Mouse (Mus musculus): Measurements from ENCODE around the gene Pah. TPM values are rescaled to one million over a fixed set of nuclear protein-coding genes. Genes with fewer than 3 reads are reported as not detected.

The Pah gene
- polyA plus RNA-seq, 1 experiment: 8.2 TPM

DNA sequence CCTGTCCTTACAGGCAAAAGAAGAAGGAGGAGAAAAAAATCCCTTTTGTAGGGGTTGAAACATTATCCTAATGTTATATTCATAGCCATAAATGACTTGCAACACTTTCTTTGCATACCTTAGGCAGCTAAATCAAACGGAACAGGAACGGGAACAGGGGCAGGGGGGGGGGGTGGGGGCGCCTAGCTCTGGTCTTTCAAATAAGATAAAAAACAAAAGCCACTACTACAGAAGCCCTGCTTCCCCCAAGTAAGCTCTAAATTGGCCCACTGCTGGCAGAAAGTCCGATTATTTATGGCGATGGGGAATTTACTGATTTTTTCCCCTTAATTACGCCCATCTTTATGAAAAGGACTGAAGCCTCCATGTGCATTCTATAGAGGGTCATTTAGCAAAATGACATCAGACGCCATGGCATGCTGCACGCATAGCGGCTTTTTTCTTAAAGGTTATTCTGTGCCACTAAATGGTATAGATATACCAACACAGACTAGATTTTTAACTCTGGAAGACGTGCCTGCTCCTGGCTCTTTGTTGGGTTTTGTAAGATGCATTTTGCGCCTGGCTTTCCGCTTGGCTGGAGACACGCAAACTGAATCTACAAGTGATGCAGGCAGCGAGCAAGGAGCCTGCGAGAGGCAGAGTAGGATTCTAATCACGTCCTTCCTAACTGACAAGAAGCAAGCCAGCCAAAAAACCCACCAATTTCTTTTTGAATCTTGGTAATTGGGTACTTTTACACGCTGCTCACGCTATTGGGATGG lies 32.2 kb upstream of the Pah start:
- WGBS: 8% methylated on average over 18 of the region's 18 CpGs
- no peak for TF ChIP-seq CTCF (IDR thresholded peaks at IDR 0.05; ENCODE audit: control insufficient read depth, insufficient read depth, low read length)
- no peak for TF ChIP-seq POLR2A (IDR thresholded peaks at IDR 0.05; ENCODE audit: borderline replicate concordance, control insufficient read depth, low read depth, low read length)

GRCm38 (mm10) chr10:87490328-87490727 lies 31.3 kb upstream of the Pah start:
- 25% methylated on average over 2 of the region's 2 CpGs for WGBS
- no peaks in the 10 kb centered on the region for H3K4me1 ChIP-seq (ENCODE audit: control insufficient read depth, insufficient read depth, low read length)
- TF ChIP-seq POLR2A (IDR thresholded peaks at IDR 0.05; ENCODE audit: borderline replicate concordance, control insufficient read depth, low read depth, low read length): no peak
- TF ChIP-seq CTCF (IDR thresholded peaks at IDR 0.05; ENCODE audit: control insufficient read depth, insufficient read depth, low read length): no peak
- H3K27ac ChIP-seq (ENCODE audit: control insufficient read depth, insufficient read depth, low read depth, low read length, poor library complexity): no peak overlapping the region
- H3K4me3 ChIP-seq (replicated peaks; ENCODE audit: control insufficient read depth, low read depth, low read length): no peak overlapping the region

More for the DNA sequence above, 32.2 kb upstream of the Pah start:
- Histone ChIP-seq H3K4me3 (replicated peaks; ENCODE audit: control insufficient read depth, low read depth, low read length) (no peak overlapping the region), H3K4me1 (ENCODE audit: control insufficient read depth, insufficient read depth, low read length) (no peaks in the 10 kb centered on the region), H3K27ac (ENCODE audit: control insufficient read depth, insufficient read depth, low read depth, low read length, poor library complexity) (no peak overlapping the region)

DNA sequence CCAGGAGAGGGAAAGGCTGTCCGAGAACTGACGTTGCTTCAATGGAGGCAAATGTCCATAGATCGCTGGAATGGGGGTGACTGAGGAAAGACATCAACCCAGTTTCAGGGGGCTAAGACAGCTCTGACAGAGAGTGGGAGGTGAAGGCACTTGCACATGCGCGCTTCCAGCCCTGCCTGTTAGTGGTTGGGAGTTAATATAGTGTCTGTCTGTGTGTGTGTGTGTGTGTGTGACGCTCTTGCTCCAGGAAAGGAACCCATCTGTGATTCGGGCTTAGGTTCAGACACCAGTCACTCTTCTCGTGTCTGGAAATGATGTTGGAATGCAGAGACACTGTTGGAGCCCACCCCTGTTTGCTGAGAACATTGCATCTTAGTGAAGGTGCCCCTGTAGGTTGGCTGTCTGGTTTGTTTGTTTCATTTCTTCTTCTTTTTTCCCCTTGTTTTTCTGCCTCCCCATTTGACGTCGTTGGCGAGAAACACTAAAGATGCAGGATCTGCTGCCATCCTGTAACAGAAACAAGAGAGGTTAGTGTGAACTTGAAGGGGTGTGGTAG lies 30.0 kb upstream of the Pah start:
- Histone ChIP-seq H3K4me1 (ENCODE audit: control insufficient read depth, insufficient read depth, low read length) (no peaks in the 10 kb centered on the region), H3K4me3 (replicated peaks; ENCODE audit: control insufficient read depth, low read depth, low read length) (no peak overlapping the region), H3K27ac (ENCODE audit: control insufficient read depth, insufficient read depth, low read depth, low read length, poor library complexity) (no peak overlapping the region)
- no peak for TF ChIP-seq CTCF (IDR thresholded peaks at IDR 0.05; ENCODE audit: control insufficient read depth, insufficient read depth, low read length)
- no peak for TF ChIP-seq POLR2A (IDR thresholded peaks at IDR 0.05; ENCODE audit: borderline replicate concordance, control insufficient read depth, low read depth, low read length)
- WGBS: 5% methylated on average over 11 of the region's 11 CpGs

DNA sequence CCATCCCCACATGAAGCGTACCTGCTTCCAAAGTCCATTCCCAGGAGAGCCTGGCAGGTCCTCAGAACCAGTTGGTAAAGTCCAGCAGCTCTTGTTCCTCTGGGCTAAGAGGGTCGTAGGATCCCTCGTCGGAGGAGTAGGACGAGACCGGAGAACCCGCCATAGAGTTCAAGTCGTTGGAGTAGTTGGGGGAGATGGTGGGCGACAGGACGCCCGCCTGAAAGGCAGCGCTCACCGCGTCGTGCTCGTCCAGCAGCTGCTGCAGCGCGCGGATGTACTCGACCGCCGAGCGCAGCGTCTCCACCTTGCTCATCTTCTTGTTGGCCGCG lies 29.3 kb upstream of the Pah start:
- WGBS: 3% methylated on average over 26 of the region's 26 CpGs
- TF ChIP-seq POLR2A (IDR thresholded peaks at IDR 0.05; ENCODE audit: borderline replicate concordance, control insufficient read depth, low read depth, low read length) (no peak), CTCF (IDR thresholded peaks at IDR 0.05; ENCODE audit: control insufficient read depth, insufficient read depth, low read length) (no peak)
- no peak overlapping the region for H3K27ac ChIP-seq (ENCODE audit: control insufficient read depth, insufficient read depth, low read depth, low read length, poor library complexity)
- H3K4me1 ChIP-seq (ENCODE audit: control insufficient read depth, insufficient read depth, low read length): no peaks in the 10 kb centered on the region
- no peak overlapping the region for H3K4me3 ChIP-seq (replicated peaks; ENCODE audit: control insufficient read depth, low read depth, low read length)

- H3K4me1 ChIP-seq (ENCODE audit: control insufficient read depth, insufficient read depth, low read length): no peaks in the 10 kb centered on the region
- WGBS: 2% methylated on average over 86 of the region's 90 CpGs
- no peak for TF ChIP-seq POLR2A (IDR thresholded peaks at IDR 0.05; ENCODE audit: borderline replicate concordance, control insufficient read depth, low read depth, low read length)
- no peak for TF ChIP-seq CTCF (IDR thresholded peaks at IDR 0.05; ENCODE audit: control insufficient read depth, insufficient read depth, low read length)
- no peak overlapping the region for H3K4me3 ChIP-seq (replicated peaks; ENCODE audit: control insufficient read depth, low read depth, low read length)
- H3K27ac ChIP-seq (ENCODE audit: control insufficient read depth, insufficient read depth, low read depth, low read length, poor library complexity): no peak overlapping the region; the same call in 1 of the 2 replicates
These were observed 28.7 kb upstream of the Pah start for GRCm38 (mm10) chr10:87492661-87493551.

DNA sequence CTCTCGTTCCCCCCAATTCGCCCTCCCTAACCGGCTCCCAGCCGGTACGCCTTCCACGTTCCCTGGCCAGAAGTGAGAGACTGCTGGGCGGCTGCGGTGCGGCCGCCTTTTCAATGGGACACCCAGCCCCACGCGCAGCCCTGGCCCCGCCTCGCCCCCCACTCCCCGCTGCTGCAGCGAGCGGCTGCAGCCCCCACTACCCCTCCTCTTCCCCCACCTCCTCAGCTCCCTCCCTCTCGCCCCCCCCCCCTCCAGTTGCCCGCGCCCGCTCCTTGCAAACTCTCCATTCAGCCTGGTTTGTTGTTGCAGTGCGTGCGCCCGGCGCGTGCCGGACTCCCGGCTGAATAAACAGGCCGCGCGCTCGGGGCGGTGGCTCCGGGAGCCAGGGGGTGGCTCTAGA lies 28.0 kb upstream of the Pah start, which contains the start of gene Ascl1:
Gene Ascl1 (minus strand): TSS at position 85 of the 400 bp plus-strand sequence.
- H3K4me3 ChIP-seq (replicated peaks; ENCODE audit: control insufficient read depth, low read depth, low read length): no peak within 1 kb of the TSS
- TF ChIP-seq CTCF (IDR thresholded peaks at IDR 0.05; ENCODE audit: control insufficient read depth, insufficient read depth, low read length) (no peak), POLR2A (IDR thresholded peaks at IDR 0.05; ENCODE audit: borderline replicate concordance, control insufficient read depth, low read depth, low read length) (no peak)
- WGBS: 2% methylated on average over 33 of the region's 34 CpGs
- H3K4me1 ChIP-seq (ENCODE audit: control insufficient read depth, insufficient read depth, low read length): no peaks in the 10 kb centered on the region
- H3K27ac ChIP-seq (ENCODE audit: control insufficient read depth, insufficient read depth, low read depth, low read length, poor library complexity): no peak within 1 kb of the TSS; the same call in 1 of the 2 replicates

DNA sequence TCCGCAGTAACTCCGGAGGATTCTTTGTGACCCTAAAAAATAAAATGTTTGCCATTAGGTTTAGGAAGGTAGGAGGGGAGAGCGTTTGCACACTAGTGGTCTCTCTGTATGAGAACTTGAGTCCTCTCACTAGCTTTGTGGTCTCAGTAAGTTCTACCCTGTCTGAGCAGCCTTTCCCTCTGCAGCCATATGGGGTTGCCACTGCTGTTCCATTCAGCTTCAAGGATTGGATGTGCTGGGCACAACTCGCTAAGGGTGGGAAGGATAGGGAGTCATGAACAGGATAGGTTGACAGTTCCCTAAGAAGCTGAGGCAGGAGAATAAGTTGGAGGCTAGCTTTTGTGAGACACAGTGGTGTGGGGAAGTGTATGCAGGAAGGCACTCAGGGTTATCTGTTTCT lies 27.4 kb upstream of the Pah start:
- no peak for TF ChIP-seq POLR2A (IDR thresholded peaks at IDR 0.05; ENCODE audit: borderline replicate concordance, control insufficient read depth, low read depth, low read length)
- no peak for TF ChIP-seq CTCF (IDR thresholded peaks at IDR 0.05; ENCODE audit: control insufficient read depth, insufficient read depth, low read length)
- no peak overlapping the region for H3K27ac ChIP-seq (ENCODE audit: control insufficient read depth, insufficient read depth, low read depth, low read length, poor library complexity)
- 3% methylated on average over 4 of the region's 4 CpGs for WGBS
- no peaks in the 10 kb centered on the region for H3K4me1 ChIP-seq (ENCODE audit: control insufficient read depth, insufficient read depth, low read length)
- no peak overlapping the region for H3K4me3 ChIP-seq (replicated peaks; ENCODE audit: control insufficient read depth, low read depth, low read length)

DNA sequence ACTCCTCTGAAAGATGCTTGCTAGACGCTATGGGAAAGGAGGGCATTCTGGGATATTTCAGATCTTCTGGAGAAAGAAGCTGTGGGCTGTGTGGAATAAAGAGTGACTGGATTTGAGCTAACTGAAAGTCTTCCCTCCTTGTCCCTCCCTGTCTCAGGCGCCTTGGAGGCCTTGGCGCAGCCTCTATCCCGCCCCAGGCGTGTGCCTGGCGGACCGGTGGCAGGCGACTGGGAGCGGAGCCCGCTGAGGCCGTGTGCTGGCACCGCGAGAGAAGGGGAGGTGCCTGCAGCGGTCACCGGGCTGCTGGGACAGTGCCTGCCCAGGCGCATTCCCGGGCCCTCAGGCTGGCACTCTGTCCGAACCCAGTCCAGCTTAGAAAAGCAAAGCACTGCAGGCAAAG lies 27.0 kb upstream of the Pah start:
- H3K4me1 ChIP-seq (ENCODE audit: control insufficient read depth, insufficient read depth, low read length): no peaks in the 10 kb centered on the region
- H3K27ac ChIP-seq (ENCODE audit: control insufficient read depth, insufficient read depth, low read depth, low read length, poor library complexity): no peak overlapping the region
- TF ChIP-seq POLR2A (IDR thresholded peaks at IDR 0.05; ENCODE audit: borderline replicate concordance, control insufficient read depth, low read depth, low read length) (no peak), CTCF (IDR thresholded peaks at IDR 0.05; ENCODE audit: control insufficient read depth, insufficient read depth, low read length) (no peak)
- H3K4me3 ChIP-seq (replicated peaks; ENCODE audit: control insufficient read depth, low read depth, low read length): no peak overlapping the region
- 5% methylated on average over 18 of the region's 18 CpGs for WGBS
